Comparison of ENCODE assay signal across 24 mouse cellular contexts in the genomic region with DNA sequence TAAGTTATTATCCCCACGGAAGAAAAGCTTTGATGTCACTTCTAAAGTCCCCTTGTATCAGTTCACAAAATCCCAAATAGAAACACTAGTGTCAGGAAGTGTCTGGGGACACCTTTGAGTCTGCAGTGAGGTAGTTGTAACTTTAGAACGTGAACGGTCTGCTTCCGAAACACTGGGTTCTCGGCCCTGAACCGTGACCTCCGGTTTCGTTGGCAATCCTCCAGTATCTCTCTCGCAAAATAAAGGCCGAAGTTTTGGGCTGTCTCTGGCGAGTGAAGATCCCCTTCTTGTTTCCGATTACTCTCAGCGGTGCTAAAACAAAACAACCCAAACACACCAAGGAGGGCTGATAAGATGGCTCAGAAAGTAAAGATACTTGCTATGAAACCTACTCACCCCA. TPM values are rescaled to one million over a fixed set of nuclear protein-coding genes. Genes with fewer than 3 reads are reported as not detected.
A peak's percentile ranks its signal among the peaks of the same experiment; 100 is the strongest.
DNase-seq lines count a peak whose midpoint lies in the region; ATAC-seq lines count a peak whose summit lies in the region.
"Had no signal": no experiment of that assay in that cellular context is flagged by ENCODE, and none has a peak within 500 bp of the region (broad histone marks: within the 10 kb centered on the region; RNA-seq: fewer than 3 reads in every experiment).

No protein-coding gene starts in this region.

- no peak overlapping the region for H3K27ac ChIP-seq in kidney, embryonic 14.5 days (ENCODE audit: low read depth, low read length)
- H3K27ac ChIP-seq in liver, embryonic 16.5 days (ENCODE audit: low read length), result peak overlapping the region; percentile 10; the same call in 1 of the 2 replicates
- H3K27ac ChIP-seq: embryonic facial prominence, embryonic 12.5 days; heart, adult 2 months; heart, embryonic 13.5 days; macrophage; midbrain, embryonic 15.5 days; neural tube, embryonic 13.5 days; stomach, embryonic 15.5 days had no signal

- 71% methylated on average over 13 of the region's 13 CpGs for WGBS in kidney, embryonic 14.5 days
- WGBS in liver, embryonic 16.5 days (ENCODE audit: insufficient replicate concordance), result 75% methylated on average over 13 of the region's 13 CpGs

- H3K9ac ChIP-seq in kidney, embryonic 14.5 days (ENCODE audit: low read depth, low read length), result no peak overlapping the region
- H3K9ac ChIP-seq in liver, embryonic 16.5 days (ENCODE audit: low read depth, low read length), result no peak overlapping the region
- H3K9ac ChIP-seq: embryonic facial prominence, embryonic 12.5 days; forebrain, postnatal 0 days; heart, embryonic 13.5 days; midbrain, embryonic 15.5 days; neural tube, embryonic 13.5 days; stomach, embryonic 15.5 days had no signal

- no peaks in the 10 kb centered on the region for H3K27me3 ChIP-seq in kidney, embryonic 14.5 days (ENCODE audit: control insufficient read depth, insufficient read depth, low read length)
- H3K27me3 ChIP-seq in liver, embryonic 16.5 days (ENCODE audit: control insufficient read depth, insufficient read depth, low read depth, low read length), result no peaks in the 10 kb centered on the region
- H3K27me3 ChIP-seq: embryonic facial prominence, embryonic 12.5 days; heart, embryonic 13.5 days; midbrain, embryonic 15.5 days; neural tube, embryonic 13.5 days; stomach, embryonic 15.5 days had no signal

- no peaks in the 10 kb centered on the region for H3K9me3 ChIP-seq in kidney, embryonic 14.5 days (ENCODE audit: control insufficient read depth, low read length)
- no peaks in the 10 kb centered on the region for H3K9me3 ChIP-seq in liver, embryonic 16.5 days (replicated peaks; ENCODE audit: control insufficient read depth, low read length)
- H3K9me3 ChIP-seq: embryonic facial prominence, embryonic 12.5 days; heart, embryonic 13.5 days; midbrain, embryonic 15.5 days; neural tube, embryonic 13.5 days; stomach, embryonic 15.5 days had no signal

- peak; percentile 49 to 81 for DNase-seq in adrenal gland, adult (ENCODE audit: inconsistent age in 2 of 2, low spot score in 1 of 2)
- DNase-seq in adrenal gland, adult 18-20 months (ENCODE audit: low spot score in 2 of 2), result no peak
- DNase-seq in kidney, postnatal 36 days, result peak; percentile 24 to 54
- peak; percentile 54 for DNase-seq in adrenal gland, postnatal 14 days
- DNase-seq: cerebellum, adult 2 months; cerebellum, postnatal 25 days; forebrain, postnatal 0 days; gastrocnemius, postnatal 25 days; heart, adult 2 months; heart, postnatal 14 days; kidney, postnatal 4 days; right cerebral cortex, adult 18-20 months; thymus, postnatal 36 days had no signal

- no peak overlapping the region for H3K4me2 ChIP-seq in kidney, embryonic 14.5 days (replicated peaks; ENCODE audit: low read depth, low read length)
- H3K4me2 ChIP-seq in liver, embryonic 16.5 days (ENCODE audit: low read depth, low read length), result no peak overlapping the region
- H3K4me2 ChIP-seq: embryonic facial prominence, embryonic 12.5 days; heart, embryonic 13.5 days; midbrain, embryonic 15.5 days; neural tube, embryonic 13.5 days; stomach, embryonic 15.5 days had no signal

- peaks cover 5% of the 10 kb centered on the region; the same call in 1 of the 2 replicates for H3K36me3 ChIP-seq in kidney, embryonic 14.5 days (ENCODE audit: control insufficient read depth, insufficient read depth, low read length)
- H3K36me3 ChIP-seq in liver, embryonic 16.5 days (ENCODE audit: control insufficient read depth, insufficient read depth), result peaks cover 12% of the 10 kb centered on the region
- H3K36me3 ChIP-seq: midbrain, embryonic 15.5 days; stomach, embryonic 15.5 days had no signal

- no peak for ATAC-seq in kidney, embryonic 14.5 days (ENCODE audit: low FRiP score, low TSS enrichment)
- no peak for ATAC-seq in liver, embryonic 16.5 days (ENCODE audit: low read depth)
- no peak for ATAC-seq in granulocyte monocyte progenitor cell, adult 5-6 weeks (replicated peaks; ENCODE audit: poor library complexity, severe bottlenecking)
- ATAC-seq: forebrain, postnatal 0 days; intestine, postnatal 0 days; lung, postnatal 0 days; midbrain, embryonic 15.5 days had no signal

- H3K4me1 ChIP-seq in kidney, embryonic 14.5 days (ENCODE audit: control insufficient read depth, insufficient read depth, low read length), result no peaks in the 10 kb centered on the region
- H3K4me1 ChIP-seq in liver, embryonic 16.5 days (ENCODE audit: control insufficient read depth, low read depth, low read length), result peaks cover 25% of the 10 kb centered on the region
- H3K4me1 ChIP-seq: embryonic facial prominence, embryonic 12.5 days; heart, embryonic 13.5 days; midbrain, embryonic 15.5 days; neural tube, embryonic 13.5 days; stomach, embryonic 15.5 days had no signal

- no peak overlapping the region for H3K4me3 ChIP-seq in kidney, embryonic 14.5 days (ENCODE audit: low read length)
- H3K4me3 ChIP-seq in liver, embryonic 16.5 days (ENCODE audit: low read depth, low read length), result no peak overlapping the region
- H3K4me3 ChIP-seq: embryonic facial prominence, embryonic 12.5 days; heart, adult 2 months; heart, embryonic 13.5 days; midbrain, embryonic 15.5 days; neural tube, embryonic 13.5 days; stomach, embryonic 15.5 days had no signal

RNA-seq across cellular contexts. Expression of a gene that starts 13.5 kb away (rescaled TPM):
- 10 to 100 TPM; 48.8 to 52.0 TPM for total RNA-seq in adrenal gland, adult 18-20 months (2021)
- polyA plus RNA-seq in kidney, embryonic 14.5 days (2014; fragmentation: Nextera tagmentation; extraction: Ambion mirVana), result 49.8 and 58.7 TPM in 2 replicates
- 40.0 and 41.2 TPM in 2 replicates for total RNA-seq in adrenal gland, postnatal 14 days (2021)
- polyA plus RNA-seq in liver, embryonic 16.5 days (2015; fragmentation: Nextera tagmentation; extraction: Ambion mirVana), result 30.5 and 30.6 TPM in 2 replicates
- 119 and 163 TPM in 2 replicates for total RNA-seq in granulocyte monocyte progenitor cell, adult 5-6 weeks (2014; fragmentation: Nextera tagmentation)
- total RNA-seq in granulocyte monocyte progenitor cell, adult 5-6 weeks (2017), result 91.6 and 103 TPM in 2 replicates

RNA-seq across cellular contexts. Expression of a gene that starts 39.7 kb away (rescaled TPM):
- 100 to 1,000 TPM in 1 of 2 experiments, 10 to 100 TPM in 1; 80.6 to 121 TPM for total RNA-seq in adrenal gland, adult 18-20 months (2021)
- 40.3 and 46.4 TPM in 2 replicates for polyA plus RNA-seq in kidney, embryonic 14.5 days (2014; fragmentation: Nextera tagmentation; extraction: Ambion mirVana)
- 131 and 168 TPM in 2 replicates for total RNA-seq in adrenal gland, postnatal 14 days (2021)
- 61.8 and 65.8 TPM in 2 replicates for polyA plus RNA-seq in liver, embryonic 16.5 days (2015; fragmentation: Nextera tagmentation; extraction: Ambion mirVana)
- total RNA-seq in granulocyte monocyte progenitor cell, adult 5-6 weeks (2014; fragmentation: Nextera tagmentation), result 34.6 and 40.6 TPM in 2 replicates
- total RNA-seq in granulocyte monocyte progenitor cell, adult 5-6 weeks (2017), result 17.5 and 19.6 TPM in 2 replicates

RNA-seq across cellular contexts. Expression of a gene that starts 39.7 kb away (rescaled TPM):
- total RNA-seq in adrenal gland, adult 18-20 months (2021), result 10 to 100 TPM; 26.0 to 40.2 TPM
- polyA plus RNA-seq in kidney, embryonic 14.5 days (2014; fragmentation: Nextera tagmentation; extraction: Ambion mirVana), result 24.5 and 31.2 TPM in 2 replicates
- 35.9 and 38.6 TPM in 2 replicates for total RNA-seq in adrenal gland, postnatal 14 days (2021)
- 17.8 and 19.9 TPM in 2 replicates for polyA plus RNA-seq in liver, embryonic 16.5 days (2015; fragmentation: Nextera tagmentation; extraction: Ambion mirVana)
- 31.2 and 52.0 TPM in 2 replicates for total RNA-seq in granulocyte monocyte progenitor cell, adult 5-6 weeks (2014; fragmentation: Nextera tagmentation)
- total RNA-seq in granulocyte monocyte progenitor cell, adult 5-6 weeks (2017), result 40.7 and 67.6 TPM in 2 replicates

RNA-seq across cellular contexts. Expression of a gene that starts 47.6 kb away (rescaled TPM):
- total RNA-seq in adrenal gland, adult 18-20 months (2021), result 10 to 100 TPM; 27.7 to 33.9 TPM
- 20.7 and 24.6 TPM in 2 replicates for polyA plus RNA-seq in kidney, embryonic 14.5 days (2014; fragmentation: Nextera tagmentation; extraction: Ambion mirVana)
- 30.1 and 31.2 TPM in 2 replicates for total RNA-seq in adrenal gland, postnatal 14 days (2021)
- 17.3 and 18.6 TPM in 2 replicates for polyA plus RNA-seq in liver, embryonic 16.5 days (2015; fragmentation: Nextera tagmentation; extraction: Ambion mirVana)
- 36.6 and 44.6 TPM in 2 replicates for total RNA-seq in granulocyte monocyte progenitor cell, adult 5-6 weeks (2014; fragmentation: Nextera tagmentation)
- 26.7 and 39.9 TPM in 2 replicates for total RNA-seq in granulocyte monocyte progenitor cell, adult 5-6 weeks (2017)

Comparison
In these comparisons a context has a peak if more than half of its experiments do, and no peak if none do; other contexts are left out.
1. DNase-seq: peak in adrenal gland, adult (2 of 2), kidney, postnatal 36 days (2 of 2) and adrenal gland, postnatal 14 days (single experiment); none in adrenal gland, adult 18-20 months (0 of 2).